Mouse (Mus musculus) left cerebral cortex, adult 2 months (tissue): ENCODE measurements at regions not wholly inside any gene's neighbourhood (a gene's known extent, or its start where the extent isn't known, plus 50 kb on each side); places are given as distances from the start of the nearest gene placed in this dataset.

ENCODE experiments used
- DNase-seq, 2 experiments: peaks; one replicate each; pipeline ENCODE4 v3.0.0; 2021 to 2022; ENCODE audit warnings: low spot score in 2 of 2, mixed read lengths in 1 of 2; ENCODE audit errors: extremely low spot score in 1 of 2
- H3K27ac ChIP-seq: fragments of 200-600 bp; 2 replicates; pipeline ENCODE4 v1.8.1; 2022
- H3K4me3 ChIP-seq: fragments of 200-600 bp; 2 replicates; pipeline ENCODE4 v1.8.1; 2022
- CTCF ChIP-seq: fragments of 200-600 bp; IDR thresholded peaks from 2 replicates; pipeline ENCODE4 v1.8.1; 2022; ENCODE audit warnings: antibody characterized with exemption, mild to moderate bottlenecking, moderate library complexity
- intact Hi-C: fragments of 180-260 bp; cut with DNase I; formaldehyde crosslinking; loops from one replicate; pipeline ENCODE4 v1.15.1; 2025

DNA sequence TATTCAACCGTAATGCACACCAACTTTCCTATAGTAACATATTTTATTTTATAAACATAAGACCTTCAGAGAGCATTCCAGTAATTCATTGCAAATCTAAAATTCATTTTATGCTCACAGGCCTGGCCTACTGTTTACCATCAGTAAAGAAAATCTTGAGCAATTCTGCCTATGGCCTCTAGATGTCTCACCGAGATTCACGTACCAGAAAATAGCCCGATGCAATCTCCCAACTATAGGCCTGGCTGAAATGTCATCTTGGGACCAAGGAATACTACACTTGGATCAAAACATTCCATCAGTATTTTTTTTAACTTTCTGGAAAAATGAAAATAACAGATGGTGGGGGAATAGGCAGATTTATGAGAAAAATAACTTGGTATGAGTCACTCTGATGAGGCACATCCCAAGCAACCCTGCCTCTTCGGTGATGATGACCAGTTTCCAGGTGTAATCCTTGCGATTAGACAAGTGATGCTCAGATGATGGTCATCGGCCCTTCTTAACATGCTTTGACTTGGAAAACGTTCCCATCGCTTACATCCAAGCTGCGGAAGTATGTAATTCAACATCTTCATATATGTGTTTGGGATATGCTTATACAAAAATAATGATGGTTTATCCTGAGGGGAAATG lies 439.9 kb downstream of the Nyap2 start:
- Histone ChIP-seq H3K27ac (no peak overlapping the region), H3K4me3 (no peak overlapping the region)
- intact Hi-C loops, result loop anchor here (2.0 to 5.0 kb wide), 3 partner anchors 199 to 916 kb away; no protein-coding TSS in a partner anchor
- DNase-seq, result peak in 1 of 2 experiments; percentile 14
- peak; percentile 83 for TF ChIP-seq CTCF

GRCm38 (mm10) chr1:81520420-81521273 lies 443.9 kb downstream of the Nyap2 start:
- Histone ChIP-seq H3K27ac (no peak overlapping the region), H3K4me3 (no peak overlapping the region)
- intact Hi-C loops, result no loop called here
- DNase-seq, result no peak
- TF ChIP-seq CTCF, result no peak

- no peak for DNase-seq
- Histone ChIP-seq H3K4me3 (no peak overlapping the region), H3K27ac (no peak overlapping the region)
- intact Hi-C loops, result no loop called here
- no peak for TF ChIP-seq CTCF
Observed at GRCm38 (mm10) chr1:81522929-81523328, 446.2 kb downstream of the Nyap2 start.

DNA sequence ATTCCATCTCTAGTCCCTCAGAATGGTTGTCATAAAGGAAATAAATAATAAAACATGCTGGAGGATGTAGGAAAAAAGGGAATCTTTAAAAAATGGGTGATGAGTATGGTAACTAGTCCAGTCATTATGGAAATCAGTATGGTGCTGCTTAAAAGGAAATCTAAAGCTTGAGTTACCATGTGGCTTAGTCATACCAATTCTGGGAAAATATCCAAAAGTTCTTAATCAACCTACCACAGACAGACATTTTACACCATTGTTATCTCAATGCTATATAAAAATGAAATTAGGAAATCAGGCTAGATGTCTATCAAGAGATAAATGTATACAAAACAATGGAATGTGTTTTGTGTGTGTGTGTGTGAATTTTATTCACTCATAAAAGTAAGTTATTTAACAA lies 449.1 kb downstream of the Nyap2 start:
- H3K27ac ChIP-seq, result no peak overlapping the region
- intact Hi-C loops, result no loop called here
- DNase-seq, result no peak
- H3K4me3 ChIP-seq, result no peak overlapping the region
- no peak for TF ChIP-seq CTCF

GRCm38 (mm10) chr1:81537836-81538235 lies 461.1 kb downstream of the Nyap2 start:
- no peak for TF ChIP-seq CTCF
- intact Hi-C loops, result no loop called here
- no peak for DNase-seq
- no peak overlapping the region for H3K4me3 ChIP-seq
- no peak overlapping the region for H3K27ac ChIP-seq

GRCm38 (mm10) chr1:81539591-81540311 lies 463.0 kb downstream of the Nyap2 start:
- TF ChIP-seq CTCF, result no peak
- intact Hi-C loops, result no loop called here
- no peak for DNase-seq
- no peak overlapping the region for H3K27ac ChIP-seq
- H3K4me3 ChIP-seq, result no peak overlapping the region

DNA sequence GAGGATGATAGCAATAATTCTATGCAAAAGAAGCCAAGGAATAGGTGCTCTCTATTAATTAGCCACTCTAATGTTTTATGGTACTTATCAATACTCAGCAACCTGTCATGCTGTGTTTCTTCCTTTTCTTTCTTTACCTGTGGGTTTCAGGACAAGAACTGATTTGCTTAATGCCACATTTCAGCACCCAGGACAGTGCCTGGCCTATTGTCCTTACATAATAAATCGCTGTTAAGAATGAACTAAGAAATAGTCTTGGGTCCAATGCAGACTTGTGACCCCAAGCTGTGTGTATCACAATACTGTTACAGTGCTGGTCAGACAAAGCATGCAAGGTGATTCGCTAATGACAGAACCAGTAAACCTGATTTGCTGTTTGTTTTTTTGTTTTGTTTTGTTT lies 472.2 kb downstream of the Nyap2 start:
- DNase-seq, result no peak
- intact Hi-C loops, result no loop called here
- Histone ChIP-seq H3K27ac (no peak overlapping the region), H3K4me3 (no peak overlapping the region)
- TF ChIP-seq CTCF, result no peak

DNA sequence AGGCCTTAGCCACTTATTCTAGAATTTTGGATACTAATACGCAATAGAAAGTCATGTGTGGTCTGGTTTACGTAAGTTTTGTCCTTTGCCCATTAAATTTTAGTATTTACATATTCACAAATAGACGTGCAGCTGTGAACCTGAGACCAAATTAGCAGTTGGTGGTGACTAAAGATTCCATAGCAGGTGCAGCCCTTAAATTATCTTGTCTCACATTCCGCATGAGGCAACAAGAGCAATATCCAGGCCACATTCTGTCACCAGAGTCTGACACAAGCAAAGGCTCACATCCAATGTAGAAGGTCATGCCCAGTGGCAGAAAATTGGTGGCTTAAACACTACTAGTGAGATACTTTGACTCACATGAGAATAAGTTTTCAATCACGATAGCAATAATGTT lies 473.0 kb downstream of the Nyap2 start:
- DNase-seq, result no peak
- intact Hi-C loops, result no loop called here
- Histone ChIP-seq H3K27ac (no peak overlapping the region), H3K4me3 (no peak overlapping the region)
- no peak for TF ChIP-seq CTCF

GRCm38 (mm10) chr1:81552731-81553130 lies 476.0 kb downstream of the Nyap2 start:
- intact Hi-C loops, result no loop called here
- H3K4me3 ChIP-seq, result no peak overlapping the region
- no peak for TF ChIP-seq CTCF
- H3K27ac ChIP-seq, result no peak overlapping the region
- DNase-seq, result no peak

GRCm38 (mm10) chr1:81576965-81577664 lies 500.4 kb downstream of the Nyap2 start:
- no peak for TF ChIP-seq CTCF
- no peak for DNase-seq
- intact Hi-C loops, result no loop called here
- Histone ChIP-seq H3K4me3 (peak overlapping the region; percentile 28), H3K27ac (no peak overlapping the region)

DNA sequence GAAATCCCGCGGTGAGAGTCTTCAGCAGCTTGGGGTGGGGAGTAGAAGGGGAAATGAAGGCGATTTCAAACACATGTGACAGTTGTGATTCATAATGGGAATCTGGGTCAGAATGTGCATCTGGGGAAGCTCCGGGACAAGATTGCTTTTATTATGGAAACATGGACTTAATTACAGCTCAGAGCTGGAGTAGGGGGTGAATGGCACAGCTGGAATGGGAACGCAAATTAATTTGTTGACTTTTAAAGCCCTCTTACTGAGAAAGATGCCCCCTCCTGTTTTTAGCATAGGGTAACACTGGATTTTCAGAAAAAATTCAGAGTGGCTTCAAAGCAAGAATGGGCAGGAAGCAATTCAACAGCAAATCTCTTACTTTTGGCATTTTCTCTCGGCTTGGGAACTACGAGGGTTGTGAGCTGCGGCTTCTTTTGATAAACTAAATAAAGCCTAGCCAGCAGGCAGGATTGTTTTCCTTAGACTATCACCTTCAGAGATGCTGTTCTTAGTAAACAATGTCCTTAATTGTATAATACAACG lies 501.0 kb downstream of the Nyap2 start:
- peak overlapping the region; percentile 28 for H3K4me3 ChIP-seq
- intact Hi-C loops, result no loop called here
- DNase-seq, result no peak
- no peak overlapping the region for H3K27ac ChIP-seq
- TF ChIP-seq CTCF, result no peak

DNA sequence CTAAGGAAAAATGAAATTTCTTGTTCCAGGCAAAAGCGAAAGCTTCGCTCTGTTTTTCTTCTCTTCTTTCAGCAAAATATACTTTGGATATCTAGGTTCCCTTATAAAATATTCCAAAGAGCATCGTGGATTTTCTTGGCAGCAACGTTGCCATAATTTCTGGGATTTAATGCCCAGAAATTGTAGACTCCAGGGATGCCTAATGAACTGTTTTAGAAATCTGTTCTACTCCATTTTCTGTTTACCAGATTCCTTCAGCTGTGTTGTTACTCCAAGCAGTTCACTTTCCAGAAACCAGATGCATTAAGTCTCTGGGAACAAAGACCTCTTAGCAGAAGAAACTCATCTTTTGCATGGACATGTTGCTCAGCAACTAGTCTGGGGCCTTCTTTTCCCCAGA lies 504.5 kb downstream of the Nyap2 start:
- no peak for DNase-seq
- intact Hi-C loops, result no loop called here
- Histone ChIP-seq H3K4me3 (no peak overlapping the region), H3K27ac (no peak overlapping the region)
- no peak for TF ChIP-seq CTCF
